ENCODE assay signal across 10 mouse cellular contexts in the genomic region with DNA sequence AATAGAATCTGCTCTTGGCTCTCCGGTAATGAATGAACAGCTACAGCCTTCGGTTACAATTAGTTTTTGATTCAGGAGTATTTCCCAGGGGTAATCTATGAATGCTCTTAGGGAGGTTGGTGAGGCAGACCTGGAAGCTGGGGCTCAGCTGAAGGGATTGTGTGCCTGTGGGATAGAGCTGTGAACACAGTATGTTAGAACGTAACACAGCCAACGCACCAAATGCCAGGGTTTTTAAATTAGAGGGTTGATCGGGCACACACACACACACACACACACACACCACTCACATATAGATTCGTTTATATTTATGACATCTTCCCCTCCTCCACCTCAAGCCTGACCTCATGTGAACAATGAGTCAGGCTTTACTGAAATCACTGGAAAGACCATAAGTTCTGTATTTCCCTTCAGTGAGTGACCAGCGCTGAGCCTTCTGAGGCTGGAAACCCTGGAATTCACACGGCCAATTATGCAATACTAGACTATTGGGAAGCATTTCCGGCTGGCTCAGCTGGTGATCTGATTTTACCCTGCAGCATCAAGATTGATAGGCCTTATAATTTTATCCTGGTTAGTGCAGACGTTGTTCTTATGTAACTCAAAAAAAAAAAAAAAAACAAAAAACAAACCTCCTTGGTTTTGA. TPM values are rescaled to one million over a fixed set of nuclear protein-coding genes. Genes with fewer than 3 reads are reported as not detected.
DNase-seq lines count a peak whose midpoint lies in the region; ATAC-seq and TF ChIP-seq lines count a peak whose summit lies in the region.
"Had no signal": no experiment of that assay in that cellular context is flagged by ENCODE, and none has a peak within 500 bp of the region (broad histone marks: within the 10 kb centered on the region; RNA-seq: fewer than 3 reads in every experiment).

No protein-coding gene starts in this region.

- H3K27me3 ChIP-seq in hindbrain, embryonic 11.5 days (ENCODE audit: control insufficient read depth, insufficient read depth, low read length) = peaks cover 6% of the 10 kb centered on the region; the same call in 1 of the 2 replicates
- peaks cover 15% of the 10 kb centered on the region for H3K27me3 ChIP-seq in hindbrain, embryonic 10.5 days (ENCODE audit: insufficient read depth, poor library complexity, severe bottlenecking)
- H3K27me3 ChIP-seq: Patski had no signal

- intact Hi-C loops in left cerebral cortex, postnatal 36 days (cut with DNase I) = no loop called here

- H3K4me1 ChIP-seq in hindbrain, embryonic 11.5 days (replicated peaks; ENCODE audit: control insufficient read depth, insufficient read depth, low read length) = peaks cover 3% of the 10 kb centered on the region; the same call in 1 of the 2 replicates
- H3K4me1 ChIP-seq in hindbrain, embryonic 10.5 days (replicated peaks) = peaks cover 25% of the 10 kb centered on the region
- peaks cover 7% of the 10 kb centered on the region for H3K4me1 ChIP-seq in cortical plate, adult 2 months (ENCODE audit: control insufficient read depth, insufficient read depth, low read length)

- TF ChIP-seq CTCF in cortical plate, adult 2 months (IDR thresholded peaks at IDR 0.05; ENCODE audit: extremely low read depth, insufficient read depth, low read length) = no peak

- TF ChIP-seq POLR2A in cortical plate, adult 2 months (IDR thresholded peaks at IDR 0.05; ENCODE audit: extremely low read depth, insufficient read depth, low read length) = no peak

- 63% methylated on average over 10 of the region's 10 CpGs for WGBS in hindbrain, embryonic 11.5 days
- 76% methylated on average over 10 of the region's 10 CpGs for WGBS in hindbrain, embryonic 10.5 days

- no peaks in the 10 kb centered on the region for H3K36me3 ChIP-seq in hindbrain, embryonic 11.5 days (ENCODE audit: control insufficient read depth, insufficient read depth, low read length)
- H3K36me3 ChIP-seq in hindbrain, embryonic 10.5 days = no peaks in the 10 kb centered on the region

- H3K4me2 ChIP-seq in hindbrain, embryonic 11.5 days (replicated peaks; ENCODE audit: low read depth, low read length) = no peak overlapping the region

- 0 out of 2 replicates have a peak overlapping the region, but pooled peaks have one; percentile 10 for H3K27ac ChIP-seq in hindbrain, embryonic 11.5 days (ENCODE audit: low read depth, low read length)
- no peak overlapping the region for H3K27ac ChIP-seq in hindbrain, embryonic 10.5 days
- H3K27ac ChIP-seq in cortical plate, adult 2 months (ENCODE audit: insufficient read depth, low read length) = peak overlapping the region; percentile 20; the same call in 1 of the 2 replicates
- H3K27ac ChIP-seq: liver, embryonic 14.5 days had no signal

- no peak overlapping the region for H3K4me3 ChIP-seq in hindbrain, embryonic 11.5 days (ENCODE audit: low read depth, low read length)
- H3K4me3 ChIP-seq in hindbrain, embryonic 10.5 days = no peak overlapping the region
- H3K4me3 ChIP-seq in cortical plate, adult 2 months (ENCODE audit: insufficient read depth, low read length) = no peak overlapping the region

- H3K9me3 ChIP-seq in hindbrain, embryonic 11.5 days (ENCODE audit: control insufficient read depth, low read length) = no peaks in the 10 kb centered on the region
- H3K9me3 ChIP-seq in hindbrain, embryonic 10.5 days = no peaks in the 10 kb centered on the region

- ATAC-seq in hindbrain, embryonic 11.5 days (ENCODE audit: low FRiP score) = no peak
- ATAC-seq: Patski had no signal

- no peak overlapping the region for H3K9ac ChIP-seq in hindbrain, embryonic 11.5 days (ENCODE audit: low read depth, low read length)
- H3K9ac ChIP-seq: liver, embryonic 14.5 days had no signal

- no peak for DNase-seq in hindbrain, embryonic 11.5 days (ENCODE audit: low spot score)
- no peak for DNase-seq in hindbrain, embryonic 10.5 days (ENCODE audit: low spot score)
- peak; percentile 75 for DNase-seq in 3T3-L1 (ENCODE audit: low read depth, low spot score)
- DNase-seq in left cerebral cortex, postnatal 36 days (ENCODE audit: low spot score in 2 of 2) = peak; percentile 49 to 51
- DNase-seq in cerebellum, postnatal 10 days = no peak
- DNase-seq in urinary bladder, postnatal 4 days (ENCODE audit: low spot score in 2 of 2) = no peak
- no peak for DNase-seq in urinary bladder, postnatal 36 days (ENCODE audit: low spot score in 2 of 2)

RNA-seq across cellular contexts. Expression of a gene that starts 3.0 kb away (rescaled TPM):
- polyA plus RNA-seq in hindbrain, embryonic 11.5 days (2014; fragmentation: Nextera tagmentation; extraction: Ambion mirVana) = 14.4 and 18.1 TPM in 2 replicates
- 10.8 and 12.0 TPM in 2 replicates for polyA plus RNA-seq in hindbrain, embryonic 10.5 days (2016; fragmentation: Nextera tagmentation; extraction: Ambion mirVana)
- 56.5 and 67.4 TPM in 2 replicates for polyA plus RNA-seq in cortical plate, adult 2 months (2012; rRNA removed)
- total RNA-seq in left cerebral cortex, postnatal 36 days (2021) = 10 to 100 TPM; 67.4 to 86.4 TPM

Comparison
In these comparisons a context has a peak if more than half of its experiments do, and no peak if none do; other contexts are left out.
1. DNase-seq: peak in 3T3-L1 (single experiment) and left cerebral cortex, postnatal 36 days (2 of 2); none in hindbrain, embryonic 11.5 days (single experiment), hindbrain, embryonic 10.5 days (single experiment), cerebellum, postnatal 10 days (0 of 2), urinary bladder, postnatal 4 days (0 of 2) and urinary bladder, postnatal 36 days (0 of 2).